Mouse (Mus musculus) thymus, postnatal 25 days (tissue): ENCODE measurements at regions not wholly inside any gene's neighbourhood (a gene's known extent, or its start where the extent isn't known, plus 50 kb on each side); places are given as distances from the start of the nearest gene placed in this dataset.

ENCODE experiments used
- DNase-seq: peaks from one replicate; pipeline ENCODE4 v3.0.0; 2022

- DNase-seq, result no peak
These were observed 650.6 kb downstream of the Pdcd6ip start for GRCm38 (mm10) chr9:113057415-113057814.

GRCm38 (mm10) chr9:113044556-113045178, 663.4 kb downstream of the Pdcd6ip start:
- DNase-seq, result no peak

GRCm38 (mm10) chr9:113040885-113041284, 667.2 kb downstream of the Pdcd6ip start:
- DNase-seq, result no peak

GRCm38 (mm10) chr9:113033996-113034395, 674.1 kb downstream of the Pdcd6ip start:
- no peak for DNase-seq

GRCm38 (mm10) chr9:113029091-113029490, 679.0 kb downstream of the Pdcd6ip start:
- DNase-seq, result no peak

GRCm38 (mm10) chr9:113026904-113027193, 681.2 kb downstream of the Pdcd6ip start:
- no peak for DNase-seq

- no peak for DNase-seq
These were observed 681.8 kb downstream of the Pdcd6ip start for GRCm38 (mm10) chr9:113026096-113026903.

GRCm38 (mm10) chr9:113021866-113022645, 686.0 kb downstream of the Pdcd6ip start:
- DNase-seq, result no peak

- DNase-seq, result no peak
These were observed 688.5 kb downstream of the Pdcd6ip start for GRCm38 (mm10) chr9:113019576-113019975.

- DNase-seq, result no peak
These were observed 700.0 kb downstream of the Pdcd6ip start for GRCm38 (mm10) chr9:113008106-113008505.

GRCm38 (mm10) chr9:112996204-112996603, 711.9 kb downstream of the Pdcd6ip start:
- DNase-seq, result no peak

- no peak for DNase-seq
These were observed 713.3 kb downstream of the Pdcd6ip start for GRCm38 (mm10) chr9:112994774-112995173.

- no peak for DNase-seq
These were observed 714.4 kb downstream of the Pdcd6ip start for GRCm38 (mm10) chr9:112993627-112994026.

GRCm38 (mm10) chr9:112992937-112993336, 715.1 kb downstream of the Pdcd6ip start:
- DNase-seq, result no peak

- no peak for DNase-seq
These were observed 724.7 kb downstream of the Pdcd6ip start for GRCm38 (mm10) chr9:112983353-112983752.

- DNase-seq, result no peak
These were observed 715.8 kb upstream of the Arpp21 start for GRCm38 (mm10) chr9:112951567-112951966.

GRCm38 (mm10) chr9:112950056-112950455, 714.3 kb upstream of the Arpp21 start:
- DNase-seq, result no peak

GRCm38 (mm10) chr9:112938781-112939180, 703.0 kb upstream of the Arpp21 start:
- DNase-seq, result no peak

GRCm38 (mm10) chr9:112909311-112910101, 673.8 kb upstream of the Arpp21 start:
- no peak for DNase-seq

- DNase-seq, result no peak
These were observed 670.2 kb upstream of the Arpp21 start for GRCm38 (mm10) chr9:112905955-112906354.

GRCm38 (mm10) chr9:112864921-112865320, 629.2 kb upstream of the Arpp21 start:
- DNase-seq, result no peak

- DNase-seq, result no peak
These were observed 625.4 kb upstream of the Arpp21 start for GRCm38 (mm10) chr9:112861136-112861535.

GRCm38 (mm10) chr9:112860307-112860893, 624.7 kb upstream of the Arpp21 start:
- DNase-seq, result no peak
